Mouse (Mus musculus) liver, adult 2 months (tissue): ENCODE results near the gene H2-Eb2.

Experiments used
- CTCF ChIP-seq: fragments of 200-500 bp; IDR thresholded peaks from 2 replicates; pipeline ENCODE4 v1.5.1; 2011; ENCODE audit warnings: low read depth, low read length, control low read depth
- POLR2A ChIP-seq: fragments of 200-500 bp; IDR thresholded peaks from 2 replicates; pipeline ENCODE4 v1.6.1; 2011; ENCODE audit warnings: low read length, control low read depth; ENCODE audit not compliant: insufficient read depth; ENCODE audit errors: extremely low read depth

DNA sequence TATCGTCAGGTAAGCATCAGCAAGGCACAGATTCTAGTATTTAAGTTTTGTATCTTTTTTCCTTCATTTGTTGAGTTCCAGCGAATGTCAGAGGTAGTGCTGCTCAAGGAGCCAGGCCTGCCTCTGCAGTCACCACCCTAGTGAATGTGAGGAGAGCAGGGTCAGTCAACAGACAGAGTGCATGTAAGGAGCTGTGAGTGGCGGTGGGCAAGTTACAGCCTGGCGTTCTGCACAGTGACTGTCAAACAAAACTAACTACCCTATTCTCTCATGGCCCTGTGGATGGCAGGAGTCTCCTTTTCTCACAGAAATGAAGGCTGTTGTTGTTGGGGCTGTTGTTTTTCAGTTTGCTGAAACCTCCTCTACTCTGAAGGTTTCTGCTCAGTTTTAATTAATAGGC is 40.1 kb upstream of the H2-Eb2 start:
- no peak for TF ChIP-seq CTCF
- no peak for TF ChIP-seq POLR2A
